Comparison of ENCODE assay signal across 12 mouse cellular contexts in the genomic region with DNA sequence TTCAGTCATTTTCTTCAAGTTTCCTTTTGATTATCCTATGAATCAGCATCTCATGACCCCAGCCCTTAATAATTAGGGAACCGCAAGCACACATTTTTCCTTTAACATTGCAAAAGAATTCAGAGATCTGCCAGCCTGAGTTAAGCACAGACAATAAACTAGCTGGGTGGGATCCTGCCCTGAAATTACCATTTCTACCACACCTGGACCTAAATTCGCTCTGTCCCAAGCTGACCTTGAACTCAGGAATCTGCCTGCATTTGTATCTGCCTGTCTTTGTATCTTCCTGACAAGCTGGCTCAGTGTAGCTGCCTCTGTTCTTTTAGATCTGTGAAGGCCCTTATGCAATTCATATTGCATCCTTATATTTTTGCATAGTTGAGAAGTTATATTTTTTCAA.
"Had no signal": no experiment of that assay in that cellular context is flagged by ENCODE, and none has a peak within 500 bp of the region (broad histone marks: within the 10 kb centered on the region; RNA-seq: fewer than 3 reads in every experiment).

No protein-coding gene starts in this region.

- DNase-seq: retina, postnatal 1 day; right cerebral cortex, adult 18-20 months; right cerebral cortex, postnatal 14 days; right cerebral cortex, postnatal 25 days; right cerebral cortex, postnatal 4 days; spleen, adult 18-20 months; thymus, adult 18-20 months; thymus, adult 2 months; thymus, postnatal 14 days; thymus, postnatal 25 days; thymus, postnatal 36 days; thymus, postnatal 4 days had no signal
